Mouse (Mus musculus): ENCODE measurements around the gene Unc50. TPM values are rescaled to one million over a fixed set of nuclear protein-coding genes. Genes with fewer than 3 reads are reported as not detected.

The Unc50 gene
- polyA plus RNA-seq (2015; fragmentation: Nextera tagmentation; extraction: Ambion mirVana), result 132 and 135 TPM in 2 replicates

- peak; percentile 97 for DNase-seq (ENCODE audit: low spot score)
These were observed at the start of gene Unc50, which contains the start of gene Coa5 for GRCm38 (mm10) chr1:37429366-37430296. Unc50 (plus strand) TSS chr1:37430139. Coa5 (minus strand) TSS chr1:37430103.

GRCm38 (mm10) chr1:37380913-37381312, 49.0 kb upstream of the Unc50 start:
- no peak for DNase-seq (ENCODE audit: low spot score)

- no peak for DNase-seq (ENCODE audit: low spot score)
These were observed 45.6 kb upstream of the Unc50 start for GRCm38 (mm10) chr1:37384304-37384703.

- no peak for DNase-seq (ENCODE audit: low spot score)
These were observed 43.4 kb upstream of the Unc50 start for GRCm38 (mm10) chr1:37386448-37386971.

GRCm38 (mm10) chr1:37393174-37393573, 36.8 kb upstream of the Unc50 start:
- no peak for DNase-seq (ENCODE audit: low spot score)

GRCm38 (mm10) chr1:37396481-37396880, 33.5 kb upstream of the Unc50 start:
- no peak for DNase-seq (ENCODE audit: low spot score)

- DNase-seq (ENCODE audit: low spot score), result no peak
These were observed 31.0 kb upstream of the Unc50 start for GRCm38 (mm10) chr1:37398961-37399360.

GRCm38 (mm10) chr1:37399734-37400133, 30.2 kb upstream of the Unc50 start:
- DNase-seq (ENCODE audit: low spot score), result no peak

- DNase-seq (ENCODE audit: low spot score), result peak; percentile 73
These were observed 28.3 kb upstream of the Unc50 start for GRCm38 (mm10) chr1:37401687-37402086.

- no peak for DNase-seq (ENCODE audit: low spot score)
These were observed 24.8 kb upstream of the Unc50 start for GRCm38 (mm10) chr1:37405137-37405536.

GRCm38 (mm10) chr1:37407228-37407627, 22.7 kb upstream of the Unc50 start:
- DNase-seq (ENCODE audit: low spot score), result no peak

- no peak for DNase-seq (ENCODE audit: low spot score)
These were observed 21.9 kb upstream of the Unc50 start for GRCm38 (mm10) chr1:37408059-37408458.

GRCm38 (mm10) chr1:37408678-37409077, 21.3 kb upstream of the Unc50 start:
- DNase-seq (ENCODE audit: low spot score), result no peak

- no peak for DNase-seq (ENCODE audit: low spot score)
These were observed 20.3 kb upstream of the Unc50 start for GRCm38 (mm10) chr1:37409647-37410046.

GRCm38 (mm10) chr1:37415394-37415793, 14.5 kb upstream of the Unc50 start:
- no peak for DNase-seq (ENCODE audit: low spot score)

- DNase-seq (ENCODE audit: low spot score), result peak; percentile 64
These were observed 10.5 kb upstream of the Unc50 start for GRCm38 (mm10) chr1:37419420-37419819.

GRCm38 (mm10) chr1:37427144-37427875, 2.6 kb upstream of the Unc50 start:
- DNase-seq (ENCODE audit: low spot score), result no peak

GRCm38 (mm10) chr1:37428911-37429310, 1.0 kb upstream of the Unc50 start:
- no peak for DNase-seq (ENCODE audit: low spot score)

GRCm38 (mm10) chr1:37430297-37430840, 430 bp downstream of the Unc50 start:
- DNase-seq (ENCODE audit: low spot score), result no peak

- no peak for DNase-seq (ENCODE audit: low spot score)
These were observed 6.5 kb downstream of the Unc50 start for GRCm38 (mm10) chr1:37436419-37436818.

Data from thymus, postnatal 0 days (tissue).